Mouse (Mus musculus) MEL (cell line): ENCODE data around the gene Olfr1016. TPM values are rescaled to one million over a fixed set of nuclear protein-coding genes. Genes with fewer than 3 reads are reported as not detected.

Source experiments
- DNase-seq: peaks from one replicate; pipeline ENCODE4 v3.0.0; 2011; ENCODE audit warnings: low read depth, low spot score
- H3K27ac ChIP-seq: 2 replicates; pipeline ENCODE4 v1.5.1; 2012; ENCODE audit warnings: low read depth, mild to moderate bottlenecking, control low read depth, low read length, moderate library complexity; ENCODE audit not compliant: control insufficient read depth
- H3K27me3 ChIP-seq, 2 experiments: fragments of 150-350 bp in 1 of 2; sonication (generic) in 1 of 2; 2 replicates each; pipeline ENCODE4 v1.6.1; 2012; ENCODE audit warnings: low read length in 2 of 2, mild to moderate bottlenecking in 2 of 2, improper control_type of control experiment in 1 of 2, moderate library complexity in 1 of 2; ENCODE audit not compliant: insufficient read depth in 2 of 2, control insufficient read depth in 1 of 2
- H3K36me3 ChIP-seq, 2 experiments: 2 replicates each; pipeline ENCODE4 v1.6.1; 2012 to 2014; ENCODE audit warnings: low read length in 2 of 2, improper control_type of control experiment in 1 of 2, inconsistent platforms in 1 of 2, mild to moderate bottlenecking in 1 of 2; ENCODE audit not compliant: insufficient read depth in 2 of 2, control insufficient read depth in 1 of 2
- H3K4me1 ChIP-seq, 2 experiments: fragments of 150-350 bp in 1 of 2; sonication (generic) in 1 of 2; 2 replicates each; pipeline ENCODE4 v1.6.1; 2012; ENCODE audit warnings: low read length in 2 of 2, improper control_type of control experiment in 1 of 2, mild to moderate bottlenecking in 1 of 2; ENCODE audit not compliant: insufficient read depth in 2 of 2, control insufficient read depth in 1 of 2
- H3K4me3 ChIP-seq, 2 experiments: fragments of 150-350 bp in 1 of 2; sonication (generic) in 1 of 2; 2 replicates each; pipeline ENCODE4 v1.5.1; 2012; ENCODE audit warnings: low read depth in 2 of 2, low read length in 2 of 2, mild to moderate bottlenecking in 2 of 2, moderate library complexity in 2 of 2, control low read depth in 1 of 2, improper control_type of control experiment in 1 of 2; ENCODE audit not compliant: control insufficient read depth in 1 of 2, insufficient read depth in 1 of 2
- H3K79me2 ChIP-seq: 2 replicates; pipeline ENCODE4 v1.6.1; 2012; ENCODE audit warnings: mild to moderate bottlenecking, low read length, moderate library complexity; ENCODE audit not compliant: control insufficient read depth, poor library complexity, insufficient read depth
- H3K9ac ChIP-seq: 2 replicates; pipeline ENCODE4 v1.6.1; 2012; ENCODE audit warnings: low read depth, mild to moderate bottlenecking, control low read depth, low read length, moderate library complexity; ENCODE audit not compliant: control insufficient read depth, poor library complexity, severe bottlenecking
- H3K9me3 ChIP-seq: fragments of 150-350 bp; sonication (generic); replicated peaks from 2 replicates; pipeline ENCODE4 v1.6.1; 2012; ENCODE audit warnings: mild to moderate bottlenecking, low read length, improper control_type of control experiment, moderate library complexity; ENCODE audit not compliant: insufficient read depth
- CTCF ChIP-seq, 3 experiments: IDR thresholded peaks in 2 of 3; conservative IDR thresholded peaks in 1 of 3; 2 replicates each; pipeline ENCODE4 v1.5.1; 2011 to 2012; ENCODE audit warnings: low read length in 3 of 3, low read depth in 2 of 3, mild to moderate bottlenecking in 2 of 3, improper control_type of control experiment in 1 of 3, inconsistent platforms in 1 of 3, mixed read lengths in 1 of 3, moderate library complexity in 1 of 3; ENCODE audit not compliant: control insufficient read depth in 1 of 3, insufficient read depth in 1 of 3, poor library complexity in 1 of 3, severe bottlenecking in 1 of 3
- E2F4 ChIP-seq: IDR thresholded peaks from 2 replicates; pipeline ENCODE4 v1.6.1; 2011; ENCODE audit warnings: low read depth, low read length, improper control_type of control experiment, borderline replicate concordance
- EP300 ChIP-seq, 2 experiments: IDR thresholded peaks; 2 replicates each; pipeline ENCODE4 v1.6.1; 2011; ENCODE audit warnings: improper control_type of control experiment in 2 of 2, low read length in 2 of 2, low read depth in 1 of 2, mild to moderate bottlenecking in 1 of 2
- GABPA ChIP-seq: IDR thresholded peaks from 2 replicates; pipeline ENCODE4 v1.6.1; 2012; ENCODE audit warnings: low read depth, mild to moderate bottlenecking, inconsistent platforms, low read length, improper control_type of control experiment, moderate library complexity
- HCFC1 ChIP-seq: IDR thresholded peaks from 2 replicates; pipeline ENCODE4 v1.6.1; 2012; ENCODE audit warnings: low read depth, mild to moderate bottlenecking, inconsistent platforms, low read length, improper control_type of control experiment, moderate library complexity
- JUND ChIP-seq: IDR thresholded peaks from 2 replicates; pipeline ENCODE4 v1.6.1; 2011; ENCODE audit warnings: low read depth, mild to moderate bottlenecking, improper control_type of control experiment, low read length
- KAT2A ChIP-seq: conservative IDR thresholded peaks from 2 replicates; pipeline ENCODE4 v1.6.1; 2012; ENCODE audit warnings: low read depth, low read length, improper control_type of control experiment, inconsistent platforms
- MAX ChIP-seq: IDR thresholded peaks from 2 replicates; pipeline ENCODE4 v1.6.1; 2011; ENCODE audit warnings: low read length, improper control_type of control experiment
- POLR2A ChIP-seq, 2 experiments: IDR thresholded peaks; 2 replicates each; pipeline ENCODE4 v1.6.1; 2011 to 2012; ENCODE audit warnings: low read length in 2 of 2, mild to moderate bottlenecking in 2 of 2, control low read depth in 1 of 2, improper control_type of control experiment in 1 of 2, low read depth in 1 of 2, moderate library complexity in 1 of 2; ENCODE audit not compliant: control insufficient read depth in 1 of 2, insufficient read depth in 1 of 2, poor library complexity in 1 of 2
- POLR2AphosphoS2 ChIP-seq: IDR thresholded peaks from 2 replicates; pipeline ENCODE4 v1.6.1; 2011; ENCODE audit warnings: low read length, improper control_type of control experiment
- RAD21 ChIP-seq: IDR thresholded peaks from 2 replicates; pipeline ENCODE4 v1.6.1; 2011; ENCODE audit warnings: mild to moderate bottlenecking, low read depth, low read length, improper control_type of control experiment
- RCOR1 ChIP-seq: IDR thresholded peaks from 2 replicates; pipeline ENCODE4 v1.6.1; 2012; ENCODE audit warnings: low read depth, mild to moderate bottlenecking, inconsistent platforms, low read length, improper control_type of control experiment
- SIN3A ChIP-seq: IDR thresholded peaks from 2 replicates; pipeline ENCODE4 v1.6.1; 2012; ENCODE audit warnings: low read length, improper control_type of control experiment, inconsistent platforms
- TBP ChIP-seq: IDR thresholded peaks from 2 replicates; pipeline ENCODE4 v1.8.0; 2011; ENCODE audit warnings: low read depth, low read length, improper control_type of control experiment
- TCF12 ChIP-seq: IDR thresholded peaks from 2 replicates; pipeline ENCODE4 v1.6.1; 2014; ENCODE audit warnings: low read depth, mild to moderate bottlenecking, inconsistent platforms, low read length, improper control_type of control experiment, moderate library complexity
- UBTF ChIP-seq: IDR thresholded peaks from 2 replicates; pipeline ENCODE4 v1.6.1; 2012; ENCODE audit warnings: low read depth, mild to moderate bottlenecking, inconsistent platforms, low read length, improper control_type of control experiment, moderate library complexity, borderline replicate concordance; ENCODE audit not compliant: insufficient read depth
- USF1 ChIP-seq: IDR thresholded peaks from 2 replicates; pipeline ENCODE4 v1.6.1; 2014; ENCODE audit warnings: low read depth, mild to moderate bottlenecking, inconsistent platforms, low read length, improper control_type of control experiment, moderate library complexity
- USF2 ChIP-seq, 2 experiments: IDR thresholded peaks; 2 replicates each; pipeline ENCODE4 v1.6.1; 2011 to 2012; ENCODE audit warnings: improper control_type of control experiment in 2 of 2, low read length in 2 of 2, borderline replicate concordance in 1 of 2, inconsistent platforms in 1 of 2, low read depth in 1 of 2, mild to moderate bottlenecking in 1 of 2; ENCODE audit not compliant: insufficient read depth in 1 of 2
- ZC3H11A ChIP-seq: IDR thresholded peaks from 2 replicates; pipeline ENCODE4 v1.6.1; 2012; ENCODE audit warnings: low read depth, mild to moderate bottlenecking, inconsistent platforms, low read length, improper control_type of control experiment
- ZKSCAN1 ChIP-seq: IDR thresholded peaks from 2 replicates; pipeline ENCODE4 v1.6.1; 2012; ENCODE audit warnings: low read depth, mild to moderate bottlenecking, inconsistent platforms, low read length, improper control_type of control experiment, moderate library complexity
- polyA plus RNA-seq, 2 experiments: library from polyadenylated mRNA; stranded (reverse) in 1 of 2; unstranded in 1 of 2; fragments of >175 nt in 1 of 2; fragments of >200 nt in 1 of 2; gene quantifications; 2 replicates each; pipeline versions ENCODE4 v1.2.1 to v1.2.4; 2012; ENCODE audit warnings: low replicate concordance in 2 of 2, low read depth in 1 of 2; ENCODE audit not compliant: insufficient read length in 2 of 2, insufficient read depth in 1 of 2, missing spikeins in 1 of 2
- total RNA-seq: library from RNA; depleted of rRNA; stranded (reverse); fragments of 300-350 nt; gene quantifications from 2 replicates; pipeline ENCODE4 v1.2.3, GENCODE M21; 2012

The Olfr1016 gene
- total and polyA plus RNA-seq, 3 experiments: not detected

DNA sequence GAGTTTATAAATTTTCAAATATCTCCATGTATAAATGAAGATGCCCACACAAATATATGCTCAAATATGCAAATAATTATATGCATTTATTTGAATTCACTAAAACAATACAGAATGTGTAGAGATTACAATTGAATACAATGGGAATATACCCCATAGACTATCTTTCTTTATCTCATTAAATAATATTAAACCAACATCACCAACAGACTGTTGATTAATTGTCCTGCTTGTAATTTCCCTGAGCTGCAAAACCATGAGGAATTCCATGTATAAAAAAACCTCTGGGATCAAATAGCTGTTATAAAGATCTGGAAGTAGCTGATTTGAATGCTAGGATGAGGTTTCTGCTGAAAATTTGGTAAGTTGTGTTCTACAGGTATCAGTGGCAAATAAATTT, 35.5 kb downstream of the Olfr1016 start, which contains the start of gene Olfr1013:
TSS of gene Olfr1013 (plus strand) at position 301 of the 400 bp plus-strand sequence.
- Histone ChIP-seq H3K79me2 (no peaks in the 10 kb centered on the region), H3K27ac (no peak within 1 kb of the TSS), H3K9ac (no peak within 1 kb of the TSS), H3K27me3 (no peaks in the 10 kb centered on the region), H3K4me1 (no peaks in the 10 kb centered on the region), H3K36me3 (no peaks in the 10 kb centered on the region), H3K4me3 (no peak within 1 kb of the TSS), H3K9me3 (no peaks in the 10 kb centered on the region)
- no peak for DNase-seq
- TF ChIP-seq USF1: no peak
- no peak for TF ChIP-seq ZKSCAN1
- TF ChIP-seq JUND: no peak
- TF ChIP-seq USF2 (IDR thresholded peaks at IDR 0.05; ENCODE audit: borderline replicate concordance in 1 of 2, insufficient read depth in 1 of 2, low read depth in 1 of 2, low read length in 2 of 2): no peak
- no peak for TF ChIP-seq KAT2A
- no peak for TF ChIP-seq E2F4
- no peak for TF ChIP-seq RCOR1
- no peak for TF ChIP-seq TCF12
- no peak for TF ChIP-seq GABPA

DNA sequence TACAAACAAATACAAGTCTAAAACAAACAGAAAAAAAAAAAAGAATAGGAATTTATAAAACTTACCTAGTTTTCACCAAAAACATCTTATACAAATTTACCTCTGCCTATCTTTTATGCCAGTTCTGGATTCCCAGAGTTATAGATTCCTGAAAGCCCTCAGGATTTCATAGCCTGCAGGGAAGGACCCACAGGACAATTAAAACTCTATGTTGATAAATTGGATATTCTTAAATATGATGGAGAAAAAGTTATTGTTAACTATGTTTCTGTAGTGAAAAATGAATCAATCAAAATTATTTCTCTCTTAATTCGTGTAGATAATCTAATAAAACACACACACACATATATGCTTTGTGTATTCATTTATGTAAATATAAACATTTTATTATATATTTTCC, 39.7 kb downstream of the Olfr1016 start, which contains the start of gene Olfr1012:
TSS of gene Olfr1012 (minus strand) at position 101 of the 400 bp plus-strand sequence.
- no peak for TF ChIP-seq USF1
- no peak for TF ChIP-seq E2F4
- no peak for TF ChIP-seq EP300 (IDR thresholded peaks at IDR 0.05; ENCODE audit: low read depth in 1 of 2, low read length in 2 of 2)
- TF ChIP-seq GABPA: no peak
- no peak for TF ChIP-seq KAT2A
- TF ChIP-seq SIN3A: no peak
- TF ChIP-seq CTCF (IDR thresholded peaks at IDR 0.05 in 2 of 3, conservative IDR thresholded peaks at IDR 0.05 in 1 of 3; ENCODE audit: control insufficient read depth in 1 of 3, insufficient read depth in 1 of 3, low read depth in 2 of 3, low read length in 3 of 3, poor library complexity in 1 of 3, severe bottlenecking in 1 of 3): no peak
- no peak for TF ChIP-seq TCF12
- no peak for TF ChIP-seq ZKSCAN1
- TF ChIP-seq MAX: no peak
- TF ChIP-seq HCFC1: no peak
- no peak for TF ChIP-seq UBTF
- no peak for TF ChIP-seq ZC3H11A
- no peak for TF ChIP-seq POLR2A (IDR thresholded peaks at IDR 0.05; ENCODE audit: control insufficient read depth in 1 of 2, insufficient read depth in 1 of 2, low read depth in 1 of 2, low read length in 2 of 2, poor library complexity in 1 of 2)
- TF ChIP-seq JUND: no peak
- no peak for TF ChIP-seq POLR2AphosphoS2
- TF ChIP-seq RAD21: no peak
- TF ChIP-seq TBP: no peak
- Histone ChIP-seq H3K9ac (no peak within 1 kb of the TSS), H3K4me1 (no peaks in the 10 kb centered on the region), H3K27ac (no peak within 1 kb of the TSS), H3K79me2 (no peaks in the 10 kb centered on the region), H3K27me3 (no peaks in the 10 kb centered on the region), H3K36me3 (no peaks in the 10 kb centered on the region), H3K9me3 (no peaks in the 10 kb centered on the region), H3K4me3 (no peak within 1 kb of the TSS)
- DNase-seq: no peak
